Mouse (Mus musculus) olfactory bulb, adult 2 months (tissue): Measurements from ENCODE around the gene Tbx1. TPM values are rescaled to one million over a fixed set of nuclear protein-coding genes. Genes with fewer than 3 reads are reported as not detected.
"Not testable (repeated sequence)": the region's sequence is repeated elsewhere in the genome, so short reads cannot be mapped to it uniquely, and the experiment has no call there.

Experiments
- H3K27ac ChIP-seq: fragments of 200-500 bp; 2 replicates; pipeline ENCODE4 v1.5.1; 2012; ENCODE audit warnings: low read depth, low read length; ENCODE audit not compliant: insufficient read depth
- H3K4me1 ChIP-seq: fragments of 200-500 bp; 2 replicates; pipeline ENCODE4 v1.6.1; 2012; ENCODE audit warnings: low read length; ENCODE audit not compliant: control insufficient read depth, insufficient read depth
- H3K4me3 ChIP-seq: fragments of 200-500 bp; 2 replicates; pipeline ENCODE4 v1.5.1; 2012; ENCODE audit warnings: mild to moderate bottlenecking, low read depth, low read length, moderate library complexity; ENCODE audit not compliant: insufficient read depth
- CTCF ChIP-seq: fragments of 200-500 bp; IDR thresholded peaks from 2 replicates; pipeline ENCODE4 v1.5.1; 2012; ENCODE audit warnings: low read depth, mild to moderate bottlenecking, low read length, moderate library complexity; ENCODE audit not compliant: insufficient read depth
- POLR2A ChIP-seq: fragments of 200-500 bp; IDR thresholded peaks from 2 replicates; pipeline ENCODE4 v1.6.1; 2012; ENCODE audit warnings: mild to moderate bottlenecking, low read depth, low read length, moderate library complexity; ENCODE audit not compliant: insufficient read depth
- WGBS: fragments of 180-500 bp; shearing (Covaris S2); methylation state at CpG from one replicate; pipeline ENCODE4 v1.1.7; 2018; 5-methylcytosine and 5-hydroxymethylcytosine counted together
- polyA plus RNA-seq: library from polyadenylated mRNA; stranded (reverse); fragments of >200 nt; gene quantifications from 2 replicates; pipeline ENCODE4 v1.2.4, GENCODE M21; 2012; ENCODE audit warnings: low replicate concordance; ENCODE audit not compliant: missing spikeins, insufficient read depth, insufficient read length

Gene Tbx1
- polyA plus RNA-seq, 1 experiment: not detected

- TF ChIP-seq POLR2A: no peak
- no peak for TF ChIP-seq CTCF
- Histone ChIP-seq H3K27ac (no peak overlapping the region), H3K4me1 (peaks cover 5% of the 10 kb centered on the region; the same call in 1 of the 2 replicates), H3K4me3 (no peak overlapping the region)
- 42% methylated on average over 8 of the region's 8 CpGs for WGBS
Observed at GRCm38 (mm10) chr16:18543151-18543829, 47.2 kb downstream of the Tbx1 start.

GRCm38 (mm10) chr16:18539281-18539680, 51.2 kb downstream of the Tbx1 start:
- WGBS: 85% methylated on average over 6 of the region's 6 CpGs
- no peak overlapping the region for H3K27ac ChIP-seq
- no peak overlapping the region for H3K4me3 ChIP-seq
- TF ChIP-seq CTCF (no peak), POLR2A (no peak)
- no peaks in the 10 kb centered on the region for H3K4me1 ChIP-seq

- TF ChIP-seq CTCF: no peak
- TF ChIP-seq POLR2A: no peak
- WGBS: 95% methylated on average over 3 of the region's 3 CpGs
- Histone ChIP-seq H3K4me3 (no peak overlapping the region), H3K27ac (no peak overlapping the region), H3K4me1 (no peaks in the 10 kb centered on the region)
Observed at GRCm38 (mm10) chr16:18537407-18537990, 53.0 kb downstream of the Tbx1 start.

DNA sequence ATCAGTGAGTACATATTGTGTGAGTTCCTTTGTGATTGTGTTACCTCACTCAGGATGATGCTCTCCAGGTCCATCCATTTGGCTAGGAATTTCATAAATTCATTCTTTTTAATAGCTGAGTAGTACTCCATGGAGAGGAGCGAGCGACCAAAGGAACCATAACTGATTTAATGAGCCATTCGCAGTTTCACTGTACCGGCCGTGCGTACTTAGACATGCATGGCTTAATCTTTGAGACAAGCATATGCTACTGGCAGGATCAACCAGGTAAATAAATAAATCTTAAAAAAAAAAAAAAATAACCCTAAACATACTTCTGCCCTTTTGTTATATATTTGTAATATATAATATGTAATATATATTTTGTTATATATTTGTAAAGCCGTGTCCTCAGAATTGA, 57.4 kb downstream of the Tbx1 start:
- not testable (repeated sequence) for H3K27ac ChIP-seq, H3K4me1 ChIP-seq, H3K4me3 ChIP-seq
- WGBS: 98% methylated on average over 7 of the region's 7 CpGs

Other genes starting within 250 kb of the Tbx1 start
- not detected in 2 replicates for gene Tango2, start 242.6 kb downstream of the Tbx1 start, polyA plus RNA-seq
- gene Arvcf, start 242.5 kb downstream of the Tbx1 start, polyA plus RNA-seq: 956 TPM in 1 of 2 replicates, not detected in the other
- gene Txnrd2, start 164.3 kb downstream of the Tbx1 start, polyA plus RNA-seq: not detected in 2 replicates
- not detected in 2 replicates for gene Comt, start 163.8 kb downstream of the Tbx1 start, polyA plus RNA-seq
- not detected in 2 replicates for gene Gnb1l, start 92.0 kb downstream of the Tbx1 start, polyA plus RNA-seq
- not detected in 2 replicates for gene Rtl10, start 91.8 kb downstream of the Tbx1 start, polyA plus RNA-seq
- not detected in 2 replicates for gene Gp1bb, start 31.7 kb upstream of the Tbx1 start, polyA plus RNA-seq
- not detected in 2 replicates for gene Gm49601, start 35.8 kb upstream of the Tbx1 start, polyA plus RNA-seq
- gene Sept5, start 39.3 kb upstream of the Tbx1 start, polyA plus RNA-seq: not detected in 2 replicates
- not detected in 2 replicates for gene Cldn5, start 186.2 kb upstream of the Tbx1 start, polyA plus RNA-seq
- gene Ufd1, start 221.1 kb upstream of the Tbx1 start, polyA plus RNA-seq: 154 TPM in 1 of 2 replicates, not detected in the other
- not detected in 2 replicates for gene Cdc45, start 221.3 kb upstream of the Tbx1 start, polyA plus RNA-seq
- gene 2510002D24Rik, start 245.9 kb upstream of the Tbx1 start, polyA plus RNA-seq: not detected in 2 replicates
- gene Gm28539, start 245.9 kb upstream of the Tbx1 start, polyA plus RNA-seq: not detected in 2 replicates